Mouse (Mus musculus): ENCODE results near the gene Timp3. TPM values are rescaled to one million over a fixed set of nuclear protein-coding genes. Genes with fewer than 3 reads are reported as not detected.

The Timp3 gene
- polyA plus RNA-seq, 1 experiment: 3.3 TPM

- Histone ChIP-seq H3K4me1 (ENCODE audit: control insufficient read depth, insufficient read depth, low read length) (no peaks in the 10 kb centered on the region), H3K27ac (ENCODE audit: insufficient read depth, low read depth, low read length) (no peak overlapping the region), H3K4me3 (ENCODE audit: insufficient read depth, low read length) (no peak overlapping the region)
- TF ChIP-seq POLR2A (IDR thresholded peaks at IDR 0.05; ENCODE audit: borderline replicate concordance, low read depth, low read length): no peak
- TF ChIP-seq CTCF (IDR thresholded peaks at IDR 0.05; ENCODE audit: low read depth, low read length): no peak
Measured at GRCm38 (mm10) chr10:86322006-86322405, 21.8 kb downstream of the Timp3 start.

DNA sequence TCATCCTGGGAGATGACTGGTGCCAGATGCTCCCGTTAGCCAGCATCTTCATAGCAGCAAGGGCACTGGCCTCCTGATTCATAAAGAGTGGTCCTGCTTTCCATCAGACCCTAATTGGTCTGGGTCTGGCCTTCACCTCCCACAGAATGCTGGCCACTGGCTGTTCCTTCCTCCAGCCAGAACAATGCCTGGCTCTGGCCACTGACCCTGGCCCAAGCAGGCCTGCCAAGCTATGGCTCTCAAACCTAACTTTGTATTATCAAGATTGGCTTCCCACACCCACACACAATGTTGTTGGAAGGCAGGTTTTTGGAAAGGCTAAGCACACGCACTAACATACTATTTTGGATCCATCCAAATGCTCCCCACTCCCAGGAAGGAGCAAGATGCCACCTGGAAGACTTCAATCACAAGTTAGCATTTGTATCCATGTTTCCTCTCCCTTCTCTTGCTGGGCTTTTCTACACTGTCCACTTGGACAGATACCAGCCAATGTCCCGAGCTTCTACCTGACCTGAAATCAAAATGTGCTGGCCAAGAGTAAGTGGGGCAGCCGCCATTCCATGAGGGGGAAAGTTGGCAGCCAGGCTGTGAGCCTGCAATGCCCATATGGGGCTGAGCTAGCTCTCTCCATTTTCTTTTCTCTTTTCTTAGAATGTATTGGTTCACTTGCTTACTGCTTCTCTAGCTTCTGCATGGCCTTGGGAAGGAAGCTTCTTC is 23.3 kb downstream of the Timp3 start:
- Histone ChIP-seq H3K4me1 (ENCODE audit: control insufficient read depth, insufficient read depth, low read length) (no peaks in the 10 kb centered on the region), H3K4me3 (ENCODE audit: insufficient read depth, low read length) (no peak overlapping the region), H3K27ac (ENCODE audit: insufficient read depth, low read depth, low read length) (no peak overlapping the region)
- TF ChIP-seq CTCF (IDR thresholded peaks at IDR 0.05; ENCODE audit: low read depth, low read length) (no peak), POLR2A (IDR thresholded peaks at IDR 0.05; ENCODE audit: borderline replicate concordance, low read depth, low read length) (no peak)

GRCm38 (mm10) chr10:86325272-86325671 is 25.1 kb downstream of the Timp3 start:
- Histone ChIP-seq H3K4me1 (ENCODE audit: control insufficient read depth, insufficient read depth, low read length) (no peaks in the 10 kb centered on the region), H3K27ac (ENCODE audit: insufficient read depth, low read depth, low read length) (no peak overlapping the region), H3K4me3 (ENCODE audit: insufficient read depth, low read length) (no peak overlapping the region)
- TF ChIP-seq POLR2A (IDR thresholded peaks at IDR 0.05; ENCODE audit: borderline replicate concordance, low read depth, low read length) (no peak), CTCF (IDR thresholded peaks at IDR 0.05; ENCODE audit: low read depth, low read length) (no peak)

DNA sequence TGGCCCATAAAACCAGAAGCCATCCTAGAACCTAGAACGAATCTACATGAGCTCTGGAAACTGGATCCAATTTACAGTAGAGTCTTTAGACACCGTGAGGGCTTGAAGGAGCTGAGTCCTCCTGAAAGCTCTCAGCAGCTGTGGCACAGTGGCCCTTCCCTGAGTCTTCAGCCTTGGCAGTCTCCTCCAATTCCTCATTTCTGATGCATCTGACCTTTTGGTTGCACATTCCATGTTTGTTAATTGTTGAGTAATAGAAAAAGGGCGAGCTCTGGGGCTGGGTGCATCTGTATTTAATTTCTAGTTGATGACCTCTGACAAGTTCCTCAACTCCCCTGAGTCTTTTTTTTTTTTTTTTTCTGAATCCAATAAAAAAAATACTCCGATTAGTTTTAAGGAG is 28.0 kb downstream of the Timp3 start:
- no peak for TF ChIP-seq CTCF (IDR thresholded peaks at IDR 0.05; ENCODE audit: low read depth, low read length)
- no peak overlapping the region for H3K4me3 ChIP-seq (ENCODE audit: insufficient read depth, low read length)
- no peaks in the 10 kb centered on the region for H3K4me1 ChIP-seq (ENCODE audit: control insufficient read depth, insufficient read depth, low read length)
- H3K27ac ChIP-seq (ENCODE audit: insufficient read depth, low read depth, low read length): no peak overlapping the region

DNA sequence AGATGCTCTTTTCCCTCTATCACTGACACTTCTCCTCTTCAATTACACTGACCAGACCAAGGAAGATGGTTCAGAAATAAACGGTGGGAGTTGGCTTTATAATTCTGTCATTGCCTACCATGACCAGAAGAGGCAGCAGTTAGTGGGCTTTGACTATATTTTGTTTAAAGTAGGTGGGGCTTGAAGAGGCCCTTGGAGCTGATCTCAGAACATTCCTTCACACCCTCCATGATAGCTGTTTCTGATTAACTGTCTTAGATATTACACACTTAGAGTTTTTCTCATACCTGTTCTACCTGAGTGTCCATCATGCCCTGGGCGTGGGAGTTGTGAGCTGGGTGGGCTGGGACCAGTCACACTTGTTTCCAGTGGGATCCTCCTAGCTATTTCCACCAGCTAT is 28.5 kb downstream of the Timp3 start:
- H3K27ac ChIP-seq (ENCODE audit: insufficient read depth, low read depth, low read length): no peak overlapping the region
- no peak for TF ChIP-seq CTCF (IDR thresholded peaks at IDR 0.05; ENCODE audit: low read depth, low read length)
- no peak for TF ChIP-seq POLR2A (IDR thresholded peaks at IDR 0.05; ENCODE audit: borderline replicate concordance, low read depth, low read length)
- H3K4me3 ChIP-seq (ENCODE audit: insufficient read depth, low read length): no peak overlapping the region
- H3K4me1 ChIP-seq (ENCODE audit: control insufficient read depth, insufficient read depth, low read length): no peaks in the 10 kb centered on the region

DNA sequence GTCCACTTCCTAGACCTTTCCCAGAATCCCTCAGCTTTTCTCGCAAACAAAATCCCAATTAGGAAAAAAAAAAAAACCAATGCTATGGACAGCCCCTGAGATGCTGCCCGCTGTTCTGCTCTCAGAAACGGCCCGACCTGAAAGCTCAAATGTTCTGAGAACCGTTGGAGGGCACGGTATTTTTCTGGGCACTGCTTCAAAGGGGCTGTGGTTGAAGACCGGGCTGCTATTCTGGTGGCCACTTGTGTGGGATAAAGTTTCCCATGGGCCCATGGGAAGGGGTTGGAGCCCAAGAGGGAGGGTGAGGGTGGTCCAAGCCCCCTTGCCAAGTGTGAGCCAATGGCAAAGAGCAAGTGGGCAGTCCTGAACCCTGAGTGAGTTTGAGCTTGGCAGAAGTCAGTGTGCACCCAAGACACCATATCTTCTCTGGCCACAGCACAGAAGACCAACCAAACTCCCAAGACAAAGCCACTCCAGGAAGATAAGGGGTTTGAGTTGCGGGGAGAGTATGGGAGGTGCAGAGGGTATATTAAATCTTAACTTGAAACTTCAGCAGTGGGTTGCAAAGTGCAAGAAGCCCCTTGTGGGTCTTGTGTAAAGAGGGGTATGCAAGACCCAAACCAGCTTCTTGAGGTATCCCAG is 29.2 kb downstream of the Timp3 start:
- no peaks in the 10 kb centered on the region for H3K4me1 ChIP-seq (ENCODE audit: control insufficient read depth, insufficient read depth, low read length)
- H3K27ac ChIP-seq (ENCODE audit: insufficient read depth, low read depth, low read length): no peak overlapping the region
- no peak overlapping the region for H3K4me3 ChIP-seq (ENCODE audit: insufficient read depth, low read length)
- TF ChIP-seq POLR2A (IDR thresholded peaks at IDR 0.05; ENCODE audit: borderline replicate concordance, low read depth, low read length): no peak
- no peak for TF ChIP-seq CTCF (IDR thresholded peaks at IDR 0.05; ENCODE audit: low read depth, low read length)

GRCm38 (mm10) chr10:86330993-86331680 is 31.0 kb downstream of the Timp3 start:
- no peak overlapping the region for H3K4me3 ChIP-seq (ENCODE audit: insufficient read depth, low read length)
- TF ChIP-seq CTCF (IDR thresholded peaks at IDR 0.05; ENCODE audit: low read depth, low read length) (no peak), POLR2A (IDR thresholded peaks at IDR 0.05; ENCODE audit: borderline replicate concordance, low read depth, low read length) (no peak)
- no peak overlapping the region for H3K27ac ChIP-seq (ENCODE audit: insufficient read depth, low read depth, low read length)
- no peaks in the 10 kb centered on the region for H3K4me1 ChIP-seq (ENCODE audit: control insufficient read depth, insufficient read depth, low read length)

DNA sequence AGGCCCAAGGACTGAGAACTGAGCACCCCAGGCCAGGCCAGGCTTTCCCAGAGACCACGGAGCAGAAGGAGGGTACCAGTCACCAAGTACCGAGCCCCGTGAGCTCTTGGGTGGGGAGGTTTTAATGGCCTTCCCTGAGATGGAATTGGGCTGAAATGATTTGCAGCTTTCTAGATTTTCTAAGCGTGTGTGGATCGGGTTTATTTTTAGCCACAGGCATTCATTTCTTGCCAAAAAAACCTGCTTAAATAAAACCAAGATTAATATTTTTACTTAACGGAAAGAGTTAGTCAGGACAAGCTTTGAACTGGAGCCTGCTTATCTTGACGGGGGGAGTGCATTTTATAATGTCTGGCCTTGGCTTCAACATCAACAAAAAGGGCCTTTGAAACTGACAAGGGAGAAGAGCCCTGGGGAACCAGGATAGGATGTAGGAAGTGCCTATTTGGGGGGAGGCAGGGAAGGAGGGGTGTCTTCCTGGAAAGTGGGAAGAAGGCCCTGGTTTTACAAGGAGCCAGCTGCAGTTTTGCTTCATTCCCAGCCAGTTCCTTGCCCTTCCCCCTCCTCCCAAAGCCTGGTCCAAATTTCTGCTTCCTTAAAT is 31.6 kb downstream of the Timp3 start:
- TF ChIP-seq CTCF (IDR thresholded peaks at IDR 0.05; ENCODE audit: low read depth, low read length) (no peak), POLR2A (IDR thresholded peaks at IDR 0.05; ENCODE audit: borderline replicate concordance, low read depth, low read length) (no peak)
- H3K4me1 ChIP-seq (ENCODE audit: control insufficient read depth, insufficient read depth, low read length): no peaks in the 10 kb centered on the region
- no peak overlapping the region for H3K27ac ChIP-seq (ENCODE audit: insufficient read depth, low read depth, low read length)
- H3K4me3 ChIP-seq (ENCODE audit: insufficient read depth, low read length): no peak overlapping the region

DNA sequence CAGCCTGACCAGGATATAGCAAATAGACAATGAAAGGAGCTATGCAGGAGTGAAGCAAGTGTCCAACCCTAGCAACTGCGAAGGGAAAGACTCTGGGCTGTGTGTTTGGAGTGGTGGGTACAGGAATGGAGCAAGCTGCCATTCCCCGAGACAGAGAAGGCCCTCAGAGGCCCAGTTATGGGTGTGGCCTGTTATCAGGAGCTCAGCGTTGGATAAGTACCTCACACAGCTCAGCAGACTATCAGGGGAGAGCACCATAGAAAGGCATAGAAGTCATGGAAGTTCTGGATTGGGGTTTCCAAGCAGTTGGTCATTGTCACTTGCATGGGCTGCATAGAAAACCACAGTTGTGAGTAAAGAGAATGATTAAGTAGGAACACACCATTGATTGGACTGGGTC is 32.8 kb downstream of the Timp3 start:
- TF ChIP-seq POLR2A (IDR thresholded peaks at IDR 0.05; ENCODE audit: borderline replicate concordance, low read depth, low read length) (no peak), CTCF (IDR thresholded peaks at IDR 0.05; ENCODE audit: low read depth, low read length) (no peak)
- Histone ChIP-seq H3K4me1 (ENCODE audit: control insufficient read depth, insufficient read depth, low read length) (no peaks in the 10 kb centered on the region), H3K27ac (ENCODE audit: insufficient read depth, low read depth, low read length) (no peak overlapping the region), H3K4me3 (ENCODE audit: insufficient read depth, low read length) (no peak overlapping the region)

DNA sequence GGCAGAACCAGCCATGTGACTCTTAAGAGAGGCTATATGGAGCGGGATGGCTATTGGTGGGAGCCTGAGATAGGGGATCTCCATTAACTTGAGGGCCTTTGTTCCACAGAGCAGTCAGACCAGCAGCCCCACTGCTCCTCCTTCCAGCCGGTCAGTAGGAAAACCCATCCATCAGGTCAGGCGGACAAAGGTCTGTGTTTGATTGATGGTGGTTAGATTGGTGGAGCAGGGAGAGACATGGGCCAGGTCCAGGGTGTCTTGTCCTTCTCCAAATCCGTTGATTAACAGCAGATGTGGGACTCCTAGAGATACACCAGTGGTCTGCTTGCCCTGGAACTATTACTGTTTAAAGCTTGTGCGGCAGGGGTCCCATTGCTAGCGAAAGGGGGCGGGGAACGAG is 34.4 kb downstream of the Timp3 start:
- no peak for TF ChIP-seq CTCF (IDR thresholded peaks at IDR 0.05; ENCODE audit: low read depth, low read length)
- TF ChIP-seq POLR2A (IDR thresholded peaks at IDR 0.05; ENCODE audit: borderline replicate concordance, low read depth, low read length): no peak
- no peaks in the 10 kb centered on the region for H3K4me1 ChIP-seq (ENCODE audit: control insufficient read depth, insufficient read depth, low read length)
- no peak overlapping the region for H3K4me3 ChIP-seq (ENCODE audit: insufficient read depth, low read length)
- H3K27ac ChIP-seq (ENCODE audit: insufficient read depth, low read depth, low read length): no peak overlapping the region

Measured in bone marrow macrophage, adult 2 months (primary cell).